Comparison of ENCODE assay signal across 11 mouse cellular contexts in genomic region chr15:57543985-57544384, GRCm38 (mm10).
DNase-seq lines count a peak whose midpoint lies in the region; ATAC-seq and TF ChIP-seq lines count a peak whose summit lies in the region.
"Had no signal": no experiment of that assay in that cellular context is flagged by ENCODE, and none has a peak within 500 bp of the region (broad histone marks: within the 10 kb centered on the region; RNA-seq: fewer than 3 reads in every experiment).

No protein-coding gene starts in this region.

- H3K4me2 ChIP-seq in heart, postnatal 0 days (ENCODE audit: low read depth, low read length) = no peak overlapping the region
- H3K4me2 ChIP-seq: embryonic facial prominence, embryonic 12.5 days had no signal

- ATAC-seq in heart, postnatal 0 days (ENCODE audit: insufficient read depth, low read depth) = no peak

- no peak overlapping the region for H3K9ac ChIP-seq in heart, postnatal 0 days (replicated peaks; ENCODE audit: low read depth, low read length)
- H3K9ac ChIP-seq: embryonic facial prominence, embryonic 12.5 days; liver, embryonic 14.5 days had no signal

- H3K27ac ChIP-seq in heart, postnatal 0 days (ENCODE audit: low read depth) = no peak overlapping the region
- H3K27ac ChIP-seq: embryonic facial prominence, embryonic 12.5 days; liver, embryonic 14.5 days had no signal

- no peak overlapping the region for H3K4me3 ChIP-seq in heart, postnatal 0 days (ENCODE audit: low read depth, low read length)
- H3K4me3 ChIP-seq: embryonic facial prominence, embryonic 12.5 days had no signal

- WGBS in heart, postnatal 0 days = 64% methylated on average over 3 of the region's 3 CpGs

- no peaks in the 10 kb centered on the region for H3K36me3 ChIP-seq in heart, postnatal 0 days (replicated peaks; ENCODE audit: control insufficient read depth, insufficient read depth, low read length)
- H3K36me3 ChIP-seq: embryonic facial prominence, embryonic 12.5 days had no signal

- peak; percentile 46 for TF ChIP-seq CTCF in heart, postnatal 0 days (IDR thresholded peaks at IDR 0.05; ENCODE audit: low read depth)

- no peaks in the 10 kb centered on the region for H3K27me3 ChIP-seq in heart, postnatal 0 days (ENCODE audit: control insufficient read depth, insufficient read depth, low read length)
- H3K27me3 ChIP-seq: embryonic facial prominence, embryonic 12.5 days had no signal

- H3K4me1 ChIP-seq in heart, postnatal 0 days (ENCODE audit: control insufficient read depth, insufficient read depth) = no peaks in the 10 kb centered on the region
- H3K4me1 ChIP-seq: embryonic facial prominence, embryonic 12.5 days had no signal

- H3K9me3 ChIP-seq in heart, postnatal 0 days (replicated peaks; ENCODE audit: control insufficient read depth, low read length) = no peaks in the 10 kb centered on the region
- H3K9me3 ChIP-seq: embryonic facial prominence, embryonic 12.5 days had no signal

- peak; percentile 39 for DNase-seq in heart, postnatal 0 days (ENCODE audit: low spot score)
- no peak for DNase-seq in heart, adult 8-10 months (ENCODE audit: low spot score)
- peak; percentile 21 for DNase-seq in right cerebral cortex, adult 18-20 months
- no peak for DNase-seq in right cerebral cortex, postnatal 25 days
- peak; percentile 10 to 25 for DNase-seq in cerebellum, postnatal 36 days
- DNase-seq in telencephalon, adult 2 months (ENCODE audit: low read depth, low spot score) = peak; percentile 9
- no peak for DNase-seq in adrenal gland, postnatal 10 days
- no peak for DNase-seq in kidney, adult 11 months
- DNase-seq: kidney, adult 18-20 months had no signal

- no peak for TF ChIP-seq EP300 in heart, postnatal 0 days (IDR thresholded peaks at IDR 0.05; ENCODE audit: low read depth)

Comparison
In these comparisons a context has a peak if more than half of its experiments do, and no peak if none do; other contexts are left out.
1. DNase-seq: peak in heart, postnatal 0 days (single experiment), right cerebral cortex, adult 18-20 months (single experiment), cerebellum, postnatal 36 days (2 of 2) and telencephalon, adult 2 months (single experiment); none in heart, adult 8-10 months (single experiment), right cerebral cortex, postnatal 25 days (single experiment), adrenal gland, postnatal 10 days (single experiment) and kidney, adult 11 months (single experiment).